Mouse (Mus musculus) ES-Bruce4 (cell line): ENCODE measurements around the gene Pum1. TPM values are rescaled to one million over a fixed set of nuclear protein-coding genes. Genes with fewer than 3 reads are reported as not detected.

ENCODE experiments used
- H3K27ac ChIP-seq: 2 replicates; pipeline ENCODE4 v1.5.1; 2012; ENCODE audit warnings: low read length, inconsistent platforms; ENCODE audit not compliant: insufficient read depth
- H3K27me3 ChIP-seq: 2 replicates; pipeline ENCODE4 v1.6.1; 2012; ENCODE audit warnings: mild to moderate bottlenecking, low read length, inconsistent platforms; ENCODE audit not compliant: control insufficient read depth, poor library complexity, insufficient read depth, severe bottlenecking
- H3K36me3 ChIP-seq: 2 replicates; pipeline ENCODE4 v1.6.1; 2012; ENCODE audit warnings: inconsistent platforms, mild to moderate bottlenecking, low read length, moderate library complexity; ENCODE audit not compliant: control insufficient read depth, poor library complexity, insufficient read depth, severe bottlenecking
- H3K4me1 ChIP-seq: one replicate; pipeline ENCODE4 v1.8.1; 2011; ENCODE audit warnings: low read length; ENCODE audit not compliant: control insufficient read depth, insufficient read depth
- H3K4me3 ChIP-seq: 2 replicates; pipeline ENCODE4 v1.5.1; 2011; ENCODE audit warnings: low read depth, mild to moderate bottlenecking, low read length
- H3K9ac ChIP-seq: 2 replicates; pipeline ENCODE4 v1.6.1; 2012; ENCODE audit warnings: low read depth, mild to moderate bottlenecking, inconsistent platforms; ENCODE audit not compliant: poor library complexity, severe bottlenecking
- H3K9me3 ChIP-seq: replicated peaks from 2 replicates; pipeline ENCODE4 v1.6.1; 2012; ENCODE audit warnings: mild to moderate bottlenecking, low read length, inconsistent platforms; ENCODE audit not compliant: control insufficient read depth, poor library complexity, insufficient read depth, severe bottlenecking
- CTCF ChIP-seq: IDR thresholded peaks from one replicate; pipeline ENCODE4 v1.8.1; 2011; ENCODE audit warnings: low read depth, low read length
- EP300 ChIP-seq: IDR thresholded peaks from 2 replicates; pipeline ENCODE4 v1.6.1; 2011; ENCODE audit warnings: low read depth, low read length; ENCODE audit not compliant: insufficient read depth
- POLR2A ChIP-seq: IDR thresholded peaks from one replicate; pipeline ENCODE4 v1.8.1; 2011; ENCODE audit warnings: low read length; ENCODE audit not compliant: insufficient read depth
- polyA plus RNA-seq: library from polyadenylated mRNA; stranded (reverse); fragments of >200 nt; gene quantifications from 2 replicates; pipeline ENCODE4 v1.2.4, GENCODE M21; 2011; ENCODE audit warnings: low read depth; ENCODE audit not compliant: missing spikeins, insufficient read depth, insufficient read length

Gene Pum1
- polyA plus RNA-seq, 1 experiment: 111 TPM

GRCm38 (mm10) chr4:130637488-130638422 lies 25.4 kb upstream of the Pum1 start:
- Histone ChIP-seq H3K27ac (peak overlapping the region; percentile 94), H3K9ac (no peak overlapping the region)

GRCm38 (mm10) chr4:130640031-130640717 lies 22.9 kb upstream of the Pum1 start:
- H3K4me3 ChIP-seq: peak overlapping the region; percentile 34; the same call in 1 of the 2 replicates
- TF ChIP-seq EP300: peak; percentile 98
- no peak for TF ChIP-seq POLR2A

More at GRCm38 (mm10) chr4:130637488-130638422, 25.4 kb upstream of the Pum1 start:
- peak; percentile 88 for TF ChIP-seq EP300
- no peak for TF ChIP-seq POLR2A
- peaks cover 2% of the 10 kb centered on the region for H3K4me1 ChIP-seq
- H3K9me3 ChIP-seq: no peaks in the 10 kb centered on the region
- H3K36me3 ChIP-seq: no peaks in the 10 kb centered on the region
- no peak overlapping the region for H3K4me3 ChIP-seq
- no peaks in the 10 kb centered on the region for H3K27me3 ChIP-seq

GRCm38 (mm10) chr4:130642468-130642867 lies 20.7 kb upstream of the Pum1 start:
- H3K36me3 ChIP-seq: no peaks in the 10 kb centered on the region
- H3K9ac ChIP-seq: no peak overlapping the region
- no peak for TF ChIP-seq POLR2A
- no peaks in the 10 kb centered on the region for H3K27me3 ChIP-seq
- no peak overlapping the region for H3K4me3 ChIP-seq
- no peaks in the 10 kb centered on the region for H3K9me3 ChIP-seq
- peak overlapping the region; percentile 97 for H3K27ac ChIP-seq
- H3K4me1 ChIP-seq: peaks cover 6% of the 10 kb centered on the region

More at GRCm38 (mm10) chr4:130640031-130640717, 22.9 kb upstream of the Pum1 start:
- peak overlapping the region; percentile 65 for H3K9ac ChIP-seq
- H3K4me1 ChIP-seq: peaks cover 4% of the 10 kb centered on the region
- H3K9me3 ChIP-seq: no peaks in the 10 kb centered on the region
- H3K27ac ChIP-seq: peak overlapping the region; percentile 99
- no peaks in the 10 kb centered on the region for H3K36me3 ChIP-seq
- no peaks in the 10 kb centered on the region for H3K27me3 ChIP-seq

GRCm38 (mm10) chr4:130645426-130645825 lies 17.7 kb upstream of the Pum1 start:
- H3K9me3 ChIP-seq: no peaks in the 10 kb centered on the region
- no peaks in the 10 kb centered on the region for H3K27me3 ChIP-seq
- H3K9ac ChIP-seq: peak overlapping the region; percentile 11
- peak overlapping the region; percentile 93 for H3K27ac ChIP-seq
- H3K36me3 ChIP-seq: no peaks in the 10 kb centered on the region
- H3K4me1 ChIP-seq: peaks cover 4% of the 10 kb centered on the region
- no peak overlapping the region for H3K4me3 ChIP-seq
- TF ChIP-seq CTCF: no peak
- TF ChIP-seq POLR2A: no peak
- peak; percentile 68; the same call in 1 of the 2 replicates for TF ChIP-seq EP300

GRCm38 (mm10) chr4:130651286-130651685 lies 11.8 kb upstream of the Pum1 start:
- Histone ChIP-seq H3K27me3 (no peaks in the 10 kb centered on the region), H3K4me1 (peaks cover 4% of the 10 kb centered on the region), H3K9me3 (no peaks in the 10 kb centered on the region), H3K9ac (peak overlapping the region; percentile 10), H3K27ac (peak overlapping the region; percentile 76), H3K4me3 (no peak overlapping the region), H3K36me3 (no peaks in the 10 kb centered on the region)
- TF ChIP-seq EP300 (no peak), POLR2A (no peak), CTCF (no peak)

GRCm38 (mm10) chr4:130652546-130652945 lies 10.6 kb upstream of the Pum1 start:
- no peak overlapping the region for H3K4me3 ChIP-seq
- H3K27me3 ChIP-seq: no peaks in the 10 kb centered on the region
- no peak for TF ChIP-seq POLR2A
- TF ChIP-seq EP300: peak; percentile 80; the same call in 1 of the 2 replicates
- TF ChIP-seq CTCF: no peak
- H3K36me3 ChIP-seq: no peaks in the 10 kb centered on the region
- H3K9ac ChIP-seq: peak overlapping the region; percentile 10
- peaks cover 4% of the 10 kb centered on the region for H3K4me1 ChIP-seq
- peak overlapping the region; percentile 64 for H3K27ac ChIP-seq
- H3K9me3 ChIP-seq: no peaks in the 10 kb centered on the region
